Mouse (Mus musculus) brown adipose tissue, adult 24 weeks (tissue): ENCODE data around the gene Stim2. TPM values are rescaled to one million over a fixed set of nuclear protein-coding genes. Genes with fewer than 3 reads are reported as not detected.

Experiments used
- H3K27ac ChIP-seq: fragments of 200-500 bp; replicated peaks from 2 replicates; pipeline ENCODE4 v1.5.1; 2012; ENCODE audit warnings: low read depth, mild to moderate bottlenecking, low read length
- H3K4me1 ChIP-seq: fragments of 200-500 bp; 2 replicates; pipeline ENCODE4 v1.6.1; 2012; ENCODE audit warnings: low read length, mixed read lengths; ENCODE audit not compliant: control insufficient read depth, insufficient read depth, insufficient read length
- H3K4me3 ChIP-seq: fragments of 200-500 bp; 2 replicates; pipeline ENCODE4 v1.5.1; 2012; ENCODE audit warnings: low read depth, mild to moderate bottlenecking, low read length, moderate library complexity; ENCODE audit not compliant: insufficient read depth
- polyA plus RNA-seq: library from polyadenylated mRNA; stranded (reverse); fragments of >200 nt; gene quantifications from 2 replicates; pipeline ENCODE4 v1.2.4, GENCODE M21; 2012; ENCODE audit not compliant: missing spikeins, insufficient read depth, insufficient read length

Stim2 gene
- polyA plus RNA-seq, 1 experiment, result 12.6 TPM

DNA sequence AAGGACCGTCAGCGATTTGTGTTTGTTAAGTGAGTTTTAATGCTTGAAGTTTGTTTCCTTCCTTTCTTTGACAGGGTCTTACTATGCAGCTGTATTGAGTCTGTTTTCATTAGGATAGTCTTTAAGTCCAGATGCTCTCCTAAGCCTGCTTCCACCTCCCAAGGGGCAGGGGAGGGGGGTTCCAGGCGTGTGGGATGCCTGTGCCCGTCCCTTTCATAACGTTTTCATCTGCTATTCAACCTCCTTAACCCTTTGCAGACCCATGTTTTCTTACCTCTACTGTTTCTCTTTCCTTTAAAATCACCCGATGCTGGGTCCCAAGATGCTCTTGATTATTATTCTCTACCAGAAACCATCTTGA is 7.5 kb downstream of the Stim2 start:
- Histone ChIP-seq H3K4me1 (peaks cover 7% of the 10 kb centered on the region; the same call in 1 of the 2 replicates), H3K27ac (no peak overlapping the region), H3K4me3 (no peak overlapping the region)

DNA sequence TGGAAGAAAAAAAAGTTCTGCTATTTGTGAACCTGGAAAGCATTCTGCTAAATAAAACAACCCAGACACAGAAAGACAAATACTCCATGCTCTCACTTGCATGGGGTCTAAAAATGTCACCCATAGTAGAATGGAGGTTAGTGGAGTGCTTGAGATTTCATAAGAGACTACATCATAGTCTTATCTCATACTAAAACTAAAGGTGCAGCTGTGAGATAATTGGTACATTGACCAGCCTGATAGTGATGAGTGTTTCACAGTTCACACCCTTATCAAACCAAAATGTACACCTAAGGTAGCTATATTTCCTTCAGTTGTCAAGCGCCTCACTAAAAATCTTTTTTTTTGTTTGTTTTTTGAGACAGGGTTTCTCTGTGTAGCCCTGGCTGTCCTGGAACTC is 8.5 kb downstream of the Stim2 start:
- Histone ChIP-seq H3K27ac (no peak overlapping the region), H3K4me3 (no peak overlapping the region), H3K4me1 (peaks cover 7% of the 10 kb centered on the region)

DNA sequence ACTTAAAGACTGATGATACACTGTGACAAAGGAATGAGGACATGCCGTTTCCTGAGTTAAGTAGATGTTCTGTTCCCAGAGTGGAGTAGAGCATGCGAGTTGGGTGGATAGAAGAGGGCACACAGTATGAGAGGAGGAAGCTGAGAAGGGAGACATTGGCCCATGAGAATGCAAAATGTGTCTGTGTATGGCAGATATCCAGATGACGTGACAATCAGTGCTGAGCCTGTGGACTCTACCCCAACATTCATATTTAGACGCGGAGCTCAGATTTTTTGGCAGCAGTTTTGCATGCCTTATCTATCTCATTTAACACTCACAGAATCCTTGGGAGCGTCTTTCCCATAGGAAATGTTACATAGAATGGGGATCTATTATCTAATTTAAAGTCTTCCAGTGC is 9.3 kb downstream of the Stim2 start:
- peaks cover 7% of the 10 kb centered on the region for H3K4me1 ChIP-seq
- no peak overlapping the region for H3K4me3 ChIP-seq
- no peak overlapping the region for H3K27ac ChIP-seq

GRCm38 (mm10) chr5:54013271-54013670 is 15.0 kb downstream of the Stim2 start:
- H3K4me1 ChIP-seq, result peaks cover 13% of the 10 kb centered on the region
- no peak overlapping the region for H3K4me3 ChIP-seq
- no peak overlapping the region for H3K27ac ChIP-seq

DNA sequence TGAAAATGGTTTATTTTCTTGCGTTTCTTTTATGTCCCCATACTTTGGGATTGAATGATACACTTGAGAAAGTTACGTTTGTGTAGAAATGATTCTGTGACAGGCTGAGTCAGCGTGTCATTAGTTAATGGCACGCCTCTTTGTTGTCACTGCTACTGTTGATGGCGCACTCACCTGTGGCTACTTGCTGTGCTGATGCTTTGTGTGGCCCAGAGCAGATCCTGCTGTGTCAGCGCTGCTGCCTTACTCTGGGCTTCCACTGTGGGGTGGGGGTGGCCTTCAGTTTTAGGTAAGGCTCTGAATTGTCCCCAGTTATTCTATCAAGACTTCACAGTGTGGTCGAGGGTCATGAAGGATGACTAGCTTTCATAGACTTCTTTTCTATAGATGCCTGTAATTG is 18.8 kb downstream of the Stim2 start:
- H3K4me1 ChIP-seq, result peaks cover 15% of the 10 kb centered on the region
- no peak overlapping the region for H3K4me3 ChIP-seq
- H3K27ac ChIP-seq, result no peak overlapping the region

DNA sequence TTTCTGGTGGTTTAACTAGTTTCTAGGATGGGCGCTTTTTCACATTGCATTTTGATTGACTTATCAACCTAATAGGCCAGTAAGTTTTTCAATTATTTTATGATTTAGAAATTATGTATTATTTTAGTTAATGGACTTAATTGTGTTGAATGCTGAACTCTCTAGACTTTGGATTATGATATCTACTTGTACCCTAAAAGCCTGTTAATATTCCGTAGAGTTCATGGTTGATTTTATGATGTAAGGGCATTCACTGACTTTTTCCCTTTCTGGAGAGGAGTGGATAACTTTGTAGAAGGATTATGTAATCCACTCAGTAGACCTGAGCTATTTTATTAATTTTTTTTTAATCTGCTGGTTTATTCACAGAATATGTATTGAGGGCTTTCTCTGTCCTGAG is 20.6 kb downstream of the Stim2 start:
- H3K4me3 ChIP-seq, result no peak overlapping the region
- H3K27ac ChIP-seq, result no peak overlapping the region
- H3K4me1 ChIP-seq, result peaks cover 13% of the 10 kb centered on the region; the same call in 1 of the 2 replicates

DNA sequence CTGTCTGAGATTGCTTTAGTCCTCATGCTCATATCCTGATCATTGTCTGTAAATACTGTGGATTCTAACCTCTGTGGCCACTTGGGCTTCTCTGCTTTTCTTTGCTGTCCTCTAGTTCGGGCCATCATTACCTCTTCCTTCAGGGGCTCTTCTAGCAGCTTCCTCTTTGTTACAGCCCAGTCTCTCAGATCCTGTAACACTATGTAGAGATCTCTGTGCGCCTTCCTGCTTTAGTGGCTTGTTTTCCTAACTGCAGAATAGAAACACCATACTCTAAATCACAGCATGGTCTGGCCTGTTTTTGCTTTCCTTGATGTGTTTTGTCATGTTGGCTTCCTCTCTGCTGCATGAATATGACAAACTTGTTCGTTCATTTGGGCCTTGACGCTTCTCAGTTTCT is 21.2 kb downstream of the Stim2 start:
- no peak overlapping the region; the same call in 1 of the 2 replicates for H3K27ac ChIP-seq
- no peak overlapping the region for H3K4me3 ChIP-seq
- H3K4me1 ChIP-seq, result peaks cover 13% of the 10 kb centered on the region; the same call in 1 of the 2 replicates

GRCm38 (mm10) chr5:54024610-54025009 is 26.3 kb downstream of the Stim2 start:
- H3K27ac ChIP-seq, result no peak overlapping the region
- no peak overlapping the region for H3K4me3 ChIP-seq
- peaks cover 1% of the 10 kb centered on the region; the same call in 1 of the 2 replicates for H3K4me1 ChIP-seq

DNA sequence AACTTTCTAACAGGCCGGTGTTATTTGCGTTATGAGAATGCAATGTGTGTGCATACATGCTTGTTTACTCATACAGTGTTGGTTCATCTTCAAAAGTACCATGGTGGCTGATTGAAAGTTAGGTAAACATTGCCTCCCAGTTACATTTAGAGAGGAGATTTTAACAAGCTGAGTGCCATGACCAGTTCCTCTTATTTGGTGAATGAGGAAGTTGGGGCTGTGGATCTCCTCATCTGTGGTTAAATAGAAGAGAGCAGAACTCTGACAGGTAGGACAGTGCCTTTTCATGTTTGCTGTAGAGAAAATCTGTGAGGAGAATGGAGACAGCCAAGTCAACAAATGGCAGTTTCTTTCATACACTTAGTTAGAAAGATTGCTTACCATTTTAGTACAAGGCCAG is 27.3 kb downstream of the Stim2 start:
- Histone ChIP-seq H3K4me1 (no peaks in the 10 kb centered on the region), H3K4me3 (no peak overlapping the region), H3K27ac (no peak overlapping the region)

- Histone ChIP-seq H3K27ac (no peak overlapping the region), H3K4me3 (no peak overlapping the region), H3K4me1 (no peaks in the 10 kb centered on the region)
Observed at GRCm38 (mm10) chr5:54033217-54033616, 34.9 kb downstream of the Stim2 start.

GRCm38 (mm10) chr5:54034680-54035079 is 36.4 kb downstream of the Stim2 start:
- Histone ChIP-seq H3K4me1 (0 out of 2 replicates have a peak, but pooled peaks cover 4% of the 10 kb centered on the region), H3K27ac (no peak overlapping the region), H3K4me3 (no peak overlapping the region)

- H3K4me1 ChIP-seq, result peaks cover 6% of the 10 kb centered on the region; the same call in 1 of the 2 replicates
- H3K27ac ChIP-seq, result no peak overlapping the region
- no peak overlapping the region for H3K4me3 ChIP-seq
Observed at GRCm38 (mm10) chr5:54038615-54039014, 40.3 kb downstream of the Stim2 start.

GRCm38 (mm10) chr5:54040527-54040926 is 42.2 kb downstream of the Stim2 start:
- H3K27ac ChIP-seq, result no peak overlapping the region
- peaks cover 11% of the 10 kb centered on the region for H3K4me1 ChIP-seq
- H3K4me3 ChIP-seq, result no peak overlapping the region

- no peak overlapping the region for H3K4me3 ChIP-seq
- H3K27ac ChIP-seq, result no peak overlapping the region
- peaks cover 17% of the 10 kb centered on the region for H3K4me1 ChIP-seq
Observed at GRCm38 (mm10) chr5:54042013-54042412, 43.7 kb downstream of the Stim2 start.

- Histone ChIP-seq H3K4me3 (no peak overlapping the region), H3K4me1 (peaks cover 28% of the 10 kb centered on the region), H3K27ac (no peak overlapping the region)
Observed at GRCm38 (mm10) chr5:54045523-54045922, 47.2 kb downstream of the Stim2 start.

DNA sequence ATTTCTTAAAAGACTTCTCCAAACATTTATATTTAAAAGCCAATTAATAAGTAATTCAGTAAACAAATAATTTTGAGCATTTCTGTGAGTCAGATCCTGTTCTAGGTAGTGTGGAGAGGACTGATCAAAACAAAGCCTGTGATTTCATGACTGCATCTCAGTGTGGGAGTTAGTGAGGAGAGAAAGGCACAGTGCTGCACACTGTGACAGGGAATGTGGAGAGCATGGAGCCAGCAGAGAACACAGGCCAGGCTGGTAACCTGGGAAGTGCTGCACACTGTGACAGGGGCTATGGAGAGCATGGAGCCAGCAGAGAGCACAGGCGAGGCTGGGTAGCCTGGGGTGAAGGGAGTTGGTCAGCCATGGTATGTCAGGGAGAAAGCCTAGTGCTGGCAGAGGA is 48.1 kb downstream of the Stim2 start:
- peaks cover 31% of the 10 kb centered on the region for H3K4me1 ChIP-seq
- no peak overlapping the region for H3K4me3 ChIP-seq
- no peak overlapping the region for H3K27ac ChIP-seq
